Mouse (Mus musculus) forebrain, embryonic 12.5 days (tissue): Measurements from ENCODE around the gene Golt1a. TPM values are rescaled to one million over a fixed set of nuclear protein-coding genes. Genes with fewer than 3 reads are reported as not detected.

Experiments used
- ATAC-seq: fragments of 200-750 bp; cut with Nextera tagmentation; 2 replicates; pipeline ENCODE4 v1.8.0; 2017; ENCODE audit warnings: moderate TSS enrichment; ENCODE audit not compliant: low FRiP score
- H3K27ac ChIP-seq: fragments of 300-500 bp; sonication (generic); 2 replicates; pipeline ENCODE4 v1.5.1; 2016; ENCODE audit warnings: mild to moderate bottlenecking
- H3K27me3 ChIP-seq: fragments of 300-500 bp; sonication (generic); 2 replicates; pipeline ENCODE4 v1.6.1; 2016; ENCODE audit warnings: mild to moderate bottlenecking
- H3K36me3 ChIP-seq: fragments of 300-500 bp; sonication (generic); replicated peaks from 2 replicates; pipeline ENCODE4 v1.6.1; 2016; ENCODE audit warnings: mild to moderate bottlenecking
- H3K4me1 ChIP-seq: fragments of 300-500 bp; sonication (generic); 2 replicates; pipeline ENCODE4 v1.6.1; 2016
- H3K4me2 ChIP-seq: fragments of 300-500 bp; sonication (generic); 2 replicates; pipeline ENCODE4 v1.6.1; 2016; ENCODE audit warnings: mild to moderate bottlenecking, moderate library complexity
- H3K4me3 ChIP-seq: fragments of 300-500 bp; sonication (generic); replicated peaks from 2 replicates; pipeline ENCODE4 v1.5.1; 2016; ENCODE audit warnings: mild to moderate bottlenecking
- H3K9ac ChIP-seq: fragments of 300-500 bp; sonication (generic); 2 replicates; pipeline ENCODE4 v1.6.1; 2016; ENCODE audit warnings: mild to moderate bottlenecking
- H3K9me3 ChIP-seq: fragments of 300-500 bp; sonication (generic); 2 replicates; pipeline ENCODE4 v1.6.1; 2016
- WGBS: fragments of 180-500 bp; shearing (Covaris S2); methylation state at CpG from one replicate; pipeline ENCODE4 v1.1.7; 2016; 5-methylcytosine and 5-hydroxymethylcytosine counted together
- polyA plus RNA-seq: library from polyadenylated mRNA; unstranded; fragments of >200 nt; fragmentation: Nextera tagmentation; extraction: Ambion mirVana; gene quantifications from 2 replicates; pipeline ENCODE4 v1.2.1, GENCODE M21; 2016

Golt1a gene
- polyA plus RNA-seq, 1 experiment from 2014 or later, result not detected

GRCm38 (mm10) chr1:133311240-133311639 lies 1.6 kb downstream of the Golt1a start:
- Histone ChIP-seq H3K27ac (no peak overlapping the region), H3K4me1 (peaks cover 19% of the 10 kb centered on the region), H3K9ac (no peak overlapping the region), H3K36me3 (no peaks in the 10 kb centered on the region), H3K9me3 (no peaks in the 10 kb centered on the region), H3K4me3 (no peak overlapping the region), H3K27me3 (peaks cover 12% of the 10 kb centered on the region; the same call in 1 of the 2 replicates), H3K4me2 (no peak overlapping the region)
- no peak for ATAC-seq
- WGBS, result 65% methylated on average over 4 of the region's 4 CpGs

DNA sequence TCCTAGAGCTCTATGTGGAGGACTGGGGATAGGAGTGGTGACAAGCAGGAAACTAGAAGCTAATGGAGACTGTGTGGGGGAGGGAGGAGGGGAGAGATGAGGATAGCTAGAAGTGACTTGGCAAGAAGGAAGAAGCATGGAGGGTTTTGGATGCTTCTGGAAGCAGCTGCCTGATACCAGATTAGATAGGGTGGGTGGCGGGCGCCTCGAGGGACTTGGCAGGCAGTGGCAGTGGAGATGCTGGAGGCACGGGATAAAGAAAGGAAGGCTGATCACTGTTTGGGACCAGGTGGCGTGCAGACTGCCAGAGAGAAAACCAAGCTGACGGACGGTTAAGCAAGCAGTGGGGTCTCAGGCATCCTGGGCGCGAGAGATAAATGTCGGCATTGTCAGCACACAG lies 2.3 kb downstream of the Golt1a start:
- 0 out of 2 replicates have a peak overlapping the region, but pooled peaks have one; percentile 10 for H3K27ac ChIP-seq
- no peak overlapping the region for H3K4me2 ChIP-seq
- peaks cover 16% of the 10 kb centered on the region for H3K4me1 ChIP-seq
- ATAC-seq, result 0 out of 2 replicates have a peak, but pooled peaks have one; percentile 19
- no peaks in the 10 kb centered on the region for H3K36me3 ChIP-seq
- H3K4me3 ChIP-seq, result no peak overlapping the region
- H3K27me3 ChIP-seq, result peaks cover 12% of the 10 kb centered on the region; the same call in 1 of the 2 replicates
- no peaks in the 10 kb centered on the region for H3K9me3 ChIP-seq
- H3K9ac ChIP-seq, result no peak overlapping the region
- WGBS, result 27% methylated on average over 10 of the region's 10 CpGs

GRCm38 (mm10) chr1:133314364-133314763 lies 4.8 kb downstream of the Golt1a start:
- 21% methylated on average over 8 of the region's 8 CpGs for WGBS
- H3K9me3 ChIP-seq, result no peaks in the 10 kb centered on the region
- no peak overlapping the region for H3K4me3 ChIP-seq
- ATAC-seq, result no peak
- H3K27me3 ChIP-seq, result peaks cover 12% of the 10 kb centered on the region; the same call in 1 of the 2 replicates
- H3K27ac ChIP-seq, result no peak overlapping the region
- H3K9ac ChIP-seq, result no peak overlapping the region
- no peak overlapping the region for H3K4me2 ChIP-seq
- no peaks in the 10 kb centered on the region for H3K36me3 ChIP-seq
- peaks cover 15% of the 10 kb centered on the region for H3K4me1 ChIP-seq

DNA sequence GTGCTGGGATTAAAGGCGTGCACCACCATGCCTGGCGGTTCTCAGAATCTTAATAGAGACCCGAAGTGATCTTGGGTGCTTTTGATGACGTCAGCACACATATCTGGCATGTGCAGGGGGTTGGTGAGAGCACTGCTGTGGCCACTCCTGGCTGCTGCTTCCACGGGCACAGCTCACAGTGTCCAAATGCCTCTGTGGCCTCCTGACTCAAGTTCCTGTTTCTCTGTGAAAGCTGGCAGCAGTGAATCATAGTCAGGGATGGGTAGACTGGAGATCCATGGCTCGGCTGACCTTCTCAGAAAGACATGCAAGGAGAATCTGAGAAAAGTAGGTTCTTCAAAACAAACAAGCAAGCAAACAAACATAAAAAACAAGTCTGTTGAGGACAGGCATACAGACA lies 6.2 kb downstream of the Golt1a start:
- H3K27ac ChIP-seq, result no peak overlapping the region
- H3K27me3 ChIP-seq, result peaks cover 15% of the 10 kb centered on the region; the same call in 1 of the 2 replicates
- 85% methylated on average over 6 of the region's 6 CpGs for WGBS

GRCm38 (mm10) chr1:133316577-133316976 lies 7.0 kb downstream of the Golt1a start:
- ATAC-seq, result no peak
- no peak overlapping the region for H3K9ac ChIP-seq
- no peaks in the 10 kb centered on the region for H3K9me3 ChIP-seq
- no peak overlapping the region for H3K4me3 ChIP-seq
- H3K4me2 ChIP-seq, result no peak overlapping the region
- no peak overlapping the region for H3K27ac ChIP-seq
- WGBS, result 86% methylated on average over 4 of the region's 4 CpGs
- peaks cover 12% of the 10 kb centered on the region for H3K4me1 ChIP-seq
- no peaks in the 10 kb centered on the region for H3K36me3 ChIP-seq
- H3K27me3 ChIP-seq, result peaks cover 9% of the 10 kb centered on the region; the same call in 1 of the 2 replicates

More for the DNA sequence above, 6.2 kb downstream of the Golt1a start:
- H3K9me3 ChIP-seq, result no peaks in the 10 kb centered on the region
- H3K4me1 ChIP-seq, result peaks cover 15% of the 10 kb centered on the region
- H3K4me2 ChIP-seq, result no peak overlapping the region
- H3K9ac ChIP-seq, result no peak overlapping the region
- H3K4me3 ChIP-seq, result no peak overlapping the region
- no peaks in the 10 kb centered on the region for H3K36me3 ChIP-seq
- ATAC-seq, result no peak

DNA sequence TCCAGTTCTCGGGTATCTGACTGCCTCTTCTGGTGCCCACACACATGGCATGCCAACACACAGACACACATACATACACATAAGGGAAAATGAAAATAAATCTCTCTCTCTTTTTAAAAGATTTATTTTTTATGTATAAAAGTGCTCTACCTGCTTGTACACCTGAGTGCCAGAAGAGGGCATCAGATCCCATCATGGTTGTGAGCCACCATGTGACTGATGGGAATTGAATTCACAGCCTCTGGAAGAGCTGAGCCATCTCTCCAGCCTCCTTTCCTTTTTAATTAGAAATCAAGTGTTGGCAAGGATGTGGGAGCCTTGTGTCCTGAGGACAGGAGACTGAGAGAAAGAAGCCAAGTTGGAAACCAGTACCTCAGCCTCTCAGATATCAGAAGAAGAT lies 7.5 kb downstream of the Golt1a start:
- Histone ChIP-seq H3K4me1 (peaks cover 6% of the 10 kb centered on the region), H3K36me3 (no peaks in the 10 kb centered on the region), H3K27me3 (peaks cover 9% of the 10 kb centered on the region; the same call in 1 of the 2 replicates), H3K4me3 (no peak overlapping the region), H3K4me2 (no peak overlapping the region), H3K9me3 (no peaks in the 10 kb centered on the region), H3K9ac (no peak overlapping the region), H3K27ac (no peak overlapping the region)
- WGBS, result 88% methylated on average over 1 of the region's 1 CpGs
- ATAC-seq, result no peak

GRCm38 (mm10) chr1:133321267-133321925 lies 11.8 kb downstream of the Golt1a start, which contains the start of gene Kiss1:
Kiss1 (plus strand) TSS chr1:133321875.
- 81% methylated on average over 13 of the region's 13 CpGs for WGBS

DNA sequence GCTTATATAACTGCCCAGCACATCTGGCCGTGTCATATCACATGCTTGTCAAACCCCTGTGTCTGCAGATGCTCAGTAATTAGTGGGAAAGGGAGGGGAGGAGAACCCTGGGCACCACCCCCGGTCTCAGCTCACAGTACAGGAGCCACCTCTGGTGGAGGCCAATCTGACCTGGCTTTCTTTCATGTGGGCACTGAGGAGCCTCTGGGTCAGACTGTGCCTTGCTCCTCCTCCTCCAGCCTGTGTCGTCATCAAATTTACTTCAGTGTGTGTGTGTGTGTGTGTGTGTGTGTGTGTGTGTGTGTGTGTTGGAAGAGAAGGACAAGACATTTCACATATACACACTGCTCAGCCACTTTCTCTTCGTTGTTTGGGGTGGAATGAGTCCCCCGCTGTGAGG lies 13.7 kb downstream of the Golt1a start:
- no peak for ATAC-seq
- Histone ChIP-seq H3K4me3 (no peak overlapping the region), H3K36me3 (no peaks in the 10 kb centered on the region), H3K9me3 (no peaks in the 10 kb centered on the region), H3K4me1 (peaks cover 5% of the 10 kb centered on the region), H3K9ac (no peak overlapping the region), H3K27ac (no peak overlapping the region), H3K4me2 (no peak overlapping the region), H3K27me3 (peaks cover 16% of the 10 kb centered on the region)
- 54% methylated on average over 5 of the region's 5 CpGs for WGBS

More at GRCm38 (mm10) chr1:133321267-133321925, 11.8 kb downstream of the Golt1a start, which contains the start of gene Kiss1:
- Histone ChIP-seq H3K4me1 (no peaks in the 10 kb centered on the region), H3K4me3 (no peak within 1 kb of the TSS), H3K9me3 (no peaks in the 10 kb centered on the region), H3K9ac (no peak within 1 kb of the TSS), H3K36me3 (no peaks in the 10 kb centered on the region), H3K27me3 (peaks cover 4% of the 10 kb centered on the region; the same call in 1 of the 2 replicates), H3K4me2 (no peak within 1 kb of the TSS), H3K27ac (no peak within 1 kb of the TSS)
- ATAC-seq, result no peak

GRCm38 (mm10) chr1:133325951-133326350 lies 16.4 kb downstream of the Golt1a start:
- no peak overlapping the region for H3K27ac ChIP-seq
- H3K4me3 ChIP-seq, result no peak overlapping the region
- no peak overlapping the region for H3K4me2 ChIP-seq
- peaks cover 26% of the 10 kb centered on the region for H3K4me1 ChIP-seq
- no peaks in the 10 kb centered on the region for H3K36me3 ChIP-seq
- ATAC-seq, result no peak
- no peaks in the 10 kb centered on the region for H3K9me3 ChIP-seq
- WGBS, result 85% methylated on average over 8 of the region's 8 CpGs
- H3K27me3 ChIP-seq, result peaks cover 35% of the 10 kb centered on the region
- H3K9ac ChIP-seq, result no peak overlapping the region

DNA sequence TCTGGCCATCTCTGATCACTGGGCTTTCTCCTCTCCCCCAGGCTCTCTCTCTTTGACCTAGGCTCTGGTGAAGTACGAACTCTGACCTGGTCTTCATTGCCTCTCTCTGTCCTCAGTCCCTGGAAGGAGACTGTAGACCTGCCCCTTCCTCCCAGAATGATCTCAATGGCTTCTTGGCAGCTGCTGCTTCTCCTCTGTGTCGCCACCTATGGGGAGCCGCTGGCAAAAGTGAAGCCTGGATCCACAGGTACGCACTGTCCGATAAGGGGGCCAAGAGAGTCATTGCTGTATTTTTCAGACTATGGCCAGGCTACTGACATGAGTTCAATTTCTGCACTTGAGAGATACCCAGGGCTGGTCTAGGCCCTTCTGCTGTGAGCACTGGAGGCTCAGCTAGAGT lies 17.5 kb downstream of the Golt1a start:
- H3K36me3 ChIP-seq, result no peaks in the 10 kb centered on the region
- H3K4me2 ChIP-seq, result no peak overlapping the region
- H3K4me3 ChIP-seq, result no peak overlapping the region
- peaks cover 46% of the 10 kb centered on the region for H3K27me3 ChIP-seq
- H3K4me1 ChIP-seq, result peaks cover 32% of the 10 kb centered on the region
- no peak overlapping the region for H3K9ac ChIP-seq
- ATAC-seq, result no peak
- WGBS, result 52% methylated on average over 5 of the region's 5 CpGs
- H3K27ac ChIP-seq, result no peak overlapping the region
- H3K9me3 ChIP-seq, result no peaks in the 10 kb centered on the region

DNA sequence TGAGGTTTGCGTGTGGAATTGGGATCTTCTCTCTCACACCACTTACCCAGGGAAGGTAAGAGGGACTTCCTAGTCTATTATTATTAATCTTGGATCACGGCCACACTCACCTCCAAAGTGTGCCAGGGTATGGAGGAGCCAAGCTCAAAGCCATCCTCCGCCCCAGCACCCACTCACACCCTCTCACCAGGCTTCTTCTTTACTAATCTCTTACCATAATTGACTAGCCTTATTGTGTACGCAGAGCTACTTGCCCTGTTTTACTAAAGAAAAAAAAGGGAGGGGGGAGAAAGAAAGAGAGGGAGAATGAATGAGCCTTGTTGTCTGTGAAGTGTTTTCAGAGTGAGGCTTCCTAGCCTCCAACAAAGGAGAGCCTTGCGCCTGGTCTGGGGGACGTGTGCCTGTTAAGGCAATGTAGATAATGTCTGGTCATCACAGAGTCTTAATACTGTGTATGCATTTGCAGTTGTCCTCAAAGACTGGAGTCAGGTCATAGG lies 18.7 kb downstream of the Golt1a start:
- H3K4me3 ChIP-seq, result no peak overlapping the region
- no peak overlapping the region for H3K9ac ChIP-seq
- no peaks in the 10 kb centered on the region for H3K36me3 ChIP-seq
- H3K4me2 ChIP-seq, result no peak overlapping the region
- H3K27ac ChIP-seq, result no peak overlapping the region
- peaks cover 48% of the 10 kb centered on the region for H3K27me3 ChIP-seq
- 18% methylated on average over 6 of the region's 6 CpGs for WGBS
- ATAC-seq, result peak; percentile 35; the same call in 1 of the 2 replicates
- H3K9me3 ChIP-seq, result no peaks in the 10 kb centered on the region
- peaks cover 32% of the 10 kb centered on the region for H3K4me1 ChIP-seq

DNA sequence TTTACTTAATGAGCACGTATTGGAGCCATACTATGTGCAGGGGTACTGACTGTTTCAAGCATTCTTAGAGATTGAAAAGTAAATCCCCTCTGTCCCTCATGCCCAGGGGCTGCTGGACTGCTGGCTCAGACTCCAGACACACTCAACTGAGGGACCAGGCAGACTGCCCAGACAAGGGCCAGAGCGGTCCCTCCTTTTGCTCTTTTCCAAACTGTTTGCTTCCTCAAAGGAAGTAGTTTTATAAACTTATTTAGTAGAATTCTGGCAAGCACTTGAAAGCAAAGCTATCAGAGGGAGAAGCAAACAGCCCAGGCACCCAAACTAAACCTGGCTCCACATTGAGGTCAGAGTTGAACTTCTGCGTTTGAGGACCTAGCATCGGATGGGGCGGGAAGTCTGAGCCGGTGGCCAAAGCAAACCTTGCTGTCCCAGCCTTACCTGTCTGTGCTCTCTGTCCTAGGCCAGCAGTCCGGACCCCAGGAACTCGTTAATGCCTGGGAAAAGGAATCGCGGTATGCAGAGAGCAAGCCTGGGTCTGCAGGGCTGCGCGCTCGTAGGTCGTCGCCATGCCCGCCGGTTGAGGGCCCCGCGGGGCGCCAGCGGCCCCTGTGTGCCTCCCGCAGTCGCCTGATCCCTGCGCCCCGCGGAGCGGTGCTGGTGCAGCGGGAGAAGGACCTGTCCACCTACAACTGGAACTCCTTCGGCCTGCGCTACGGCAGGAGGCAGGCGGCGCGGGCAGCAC lies 19.5 kb downstream of the Golt1a start:
- no peak overlapping the region for H3K27ac ChIP-seq
- H3K27me3 ChIP-seq, result peaks cover 48% of the 10 kb centered on the region

More for the DNA sequence above, 19.5 kb downstream of the Golt1a start:
- no peaks in the 10 kb centered on the region for H3K36me3 ChIP-seq
- H3K9me3 ChIP-seq, result no peaks in the 10 kb centered on the region
- WGBS, result 5% methylated on average over 34 of the region's 34 CpGs
- H3K4me3 ChIP-seq, result peak overlapping the region; percentile 33
- H3K4me1 ChIP-seq, result peaks cover 32% of the 10 kb centered on the region
- peak overlapping the region; percentile 63 for H3K4me2 ChIP-seq
- H3K9ac ChIP-seq, result peak overlapping the region; percentile 54
- ATAC-seq, result peak; percentile 36; the same call in 1 of the 2 replicates
